Mouse (Mus musculus): ENCODE measurements at regions not wholly inside any gene's neighbourhood (a gene's known extent, or its start where the extent isn't known, plus 50 kb on each side); places are given as distances from the start of the nearest gene placed in this dataset.

- TF ChIP-seq CTCF (IDR thresholded peaks at IDR 0.05 in 2 of 3, conservative IDR thresholded peaks at IDR 0.05 in 1 of 3; ENCODE audit: control insufficient read depth in 1 of 3, insufficient read depth in 1 of 3, low read depth in 2 of 3, low read length in 3 of 3, poor library complexity in 1 of 3, severe bottlenecking in 1 of 3) (no peak), POLR2A (IDR thresholded peaks at IDR 0.05; ENCODE audit: control insufficient read depth in 1 of 2, insufficient read depth in 1 of 2, low read depth in 1 of 2, low read length in 2 of 2, poor library complexity in 1 of 2) (no peak), SIN3A (IDR thresholded peaks at IDR 0.05; ENCODE audit: low read length) (no peak), GABPA (IDR thresholded peaks at IDR 0.05; ENCODE audit: low read depth, low read length) (no peak), ZNF384 (IDR thresholded peaks at IDR 0.05; ENCODE audit: low read depth, low read length) (no peak), MAFK (IDR thresholded peaks at IDR 0.05; ENCODE audit: borderline replicate concordance, low read depth, low read length) (no peak), MYC (IDR thresholded peaks at IDR 0.05; ENCODE audit: low read depth, low read length) (no peak), MAX (IDR thresholded peaks at IDR 0.05; ENCODE audit: low read length) (no peak)
These were observed 316.7 kb downstream of the Gm826 start for GRCm38 (mm10) chr2:160017020-160017812.

Measured in MEL (cell line).